Mouse (Mus musculus) layer of hippocampus, postnatal 25 days (tissue): ENCODE measurements at regions not wholly inside any gene's neighbourhood (a gene's known extent, or its start where the extent isn't known, plus 50 kb on each side); places are given as distances from the start of the nearest gene placed in this dataset.

ENCODE experiments used
- DNase-seq, 2 experiments: peaks; one replicate each; pipeline ENCODE4 v3.0.0; 2022; ENCODE audit warnings: mixed read lengths in 2 of 2, low spot score in 1 of 2; ENCODE audit errors: extremely low spot score in 1 of 2

- no peak for DNase-seq
Measured at GRCm38 (mm10) chr5:119459751-119460150, 210.7 kb upstream of the Tbx3 start.

- no peak for DNase-seq
Measured at GRCm38 (mm10) chr5:119462659-119463530, 207.6 kb upstream of the Tbx3 start.

- DNase-seq: no peak
Measured at GRCm38 (mm10) chr5:119464553-119464952, 205.9 kb upstream of the Tbx3 start.

- DNase-seq: no peak
Measured at GRCm38 (mm10) chr5:119467346-119468085, 203.0 kb upstream of the Tbx3 start.

GRCm38 (mm10) chr5:119477926-119478325, 192.5 kb upstream of the Tbx3 start:
- DNase-seq: no peak

- no peak for DNase-seq
Measured at GRCm38 (mm10) chr5:119478331-119478730, 192.1 kb upstream of the Tbx3 start.

- no peak for DNase-seq
Measured at GRCm38 (mm10) chr5:119480191-119481190, 190.0 kb upstream of the Tbx3 start.

- DNase-seq: no peak
Measured at GRCm38 (mm10) chr5:119483706-119484105, 186.8 kb upstream of the Tbx3 start.

GRCm38 (mm10) chr5:119486196-119486595, 184.3 kb upstream of the Tbx3 start:
- DNase-seq: no peak

GRCm38 (mm10) chr5:119487184-119487583, 183.3 kb upstream of the Tbx3 start:
- no peak for DNase-seq

GRCm38 (mm10) chr5:119497501-119497900, 173.0 kb upstream of the Tbx3 start:
- no peak for DNase-seq

GRCm38 (mm10) chr5:119498431-119498830, 172.0 kb upstream of the Tbx3 start:
- no peak for DNase-seq

- no peak for DNase-seq
Measured at GRCm38 (mm10) chr5:119507709-119508108, 162.8 kb upstream of the Tbx3 start.

- no peak for DNase-seq
Measured at GRCm38 (mm10) chr5:119518506-119519252, 151.8 kb upstream of the Tbx3 start.

- no peak for DNase-seq
Measured at GRCm38 (mm10) chr5:119524171-119524570, 146.3 kb upstream of the Tbx3 start.

- no peak for DNase-seq
Measured at GRCm38 (mm10) chr5:119525960-119526359, 144.5 kb upstream of the Tbx3 start.

GRCm38 (mm10) chr5:119530009-119530408, 140.5 kb upstream of the Tbx3 start:
- no peak for DNase-seq

GRCm38 (mm10) chr5:119534946-119535345, 135.5 kb upstream of the Tbx3 start:
- no peak for DNase-seq

GRCm38 (mm10) chr5:119542836-119543235, 127.6 kb upstream of the Tbx3 start:
- DNase-seq: no peak

GRCm38 (mm10) chr5:119543716-119544115, 126.8 kb upstream of the Tbx3 start:
- no peak for DNase-seq
